Mouse (Mus musculus) ES-Bruce4 (cell line): Measurements from ENCODE around the gene Tfeb. TPM values are rescaled to one million over a fixed set of nuclear protein-coding genes. Genes with fewer than 3 reads are reported as not detected.

Source experiments
- H3K27ac ChIP-seq: 2 replicates; pipeline ENCODE4 v1.5.1; 2012; ENCODE audit warnings: low read length, inconsistent platforms; ENCODE audit not compliant: insufficient read depth
- H3K27me3 ChIP-seq: 2 replicates; pipeline ENCODE4 v1.6.1; 2012; ENCODE audit warnings: mild to moderate bottlenecking, low read length, inconsistent platforms; ENCODE audit not compliant: control insufficient read depth, poor library complexity, insufficient read depth, severe bottlenecking
- H3K36me3 ChIP-seq: 2 replicates; pipeline ENCODE4 v1.6.1; 2012; ENCODE audit warnings: inconsistent platforms, mild to moderate bottlenecking, low read length, moderate library complexity; ENCODE audit not compliant: control insufficient read depth, poor library complexity, insufficient read depth, severe bottlenecking
- H3K4me1 ChIP-seq: one replicate; pipeline ENCODE4 v1.8.1; 2011; ENCODE audit warnings: low read length; ENCODE audit not compliant: control insufficient read depth, insufficient read depth
- H3K4me3 ChIP-seq: 2 replicates; pipeline ENCODE4 v1.5.1; 2011; ENCODE audit warnings: low read depth, mild to moderate bottlenecking, low read length
- H3K9ac ChIP-seq: 2 replicates; pipeline ENCODE4 v1.6.1; 2012; ENCODE audit warnings: low read depth, mild to moderate bottlenecking, inconsistent platforms; ENCODE audit not compliant: poor library complexity, severe bottlenecking
- H3K9me3 ChIP-seq: replicated peaks from 2 replicates; pipeline ENCODE4 v1.6.1; 2012; ENCODE audit warnings: mild to moderate bottlenecking, low read length, inconsistent platforms; ENCODE audit not compliant: control insufficient read depth, poor library complexity, insufficient read depth, severe bottlenecking
- CTCF ChIP-seq: IDR thresholded peaks from one replicate; pipeline ENCODE4 v1.8.1; 2011; ENCODE audit warnings: low read depth, low read length
- EP300 ChIP-seq: IDR thresholded peaks from 2 replicates; pipeline ENCODE4 v1.6.1; 2011; ENCODE audit warnings: low read depth, low read length; ENCODE audit not compliant: insufficient read depth
- POLR2A ChIP-seq: IDR thresholded peaks from one replicate; pipeline ENCODE4 v1.8.1; 2011; ENCODE audit warnings: low read length; ENCODE audit not compliant: insufficient read depth
- polyA plus RNA-seq: library from polyadenylated mRNA; stranded (reverse); fragments of >200 nt; gene quantifications from 2 replicates; pipeline ENCODE4 v1.2.4, GENCODE M21; 2011; ENCODE audit warnings: low read depth; ENCODE audit not compliant: missing spikeins, insufficient read depth, insufficient read length

Gene Tfeb
- polyA plus RNA-seq, 1 experiment: 13.5 TPM

DNA sequence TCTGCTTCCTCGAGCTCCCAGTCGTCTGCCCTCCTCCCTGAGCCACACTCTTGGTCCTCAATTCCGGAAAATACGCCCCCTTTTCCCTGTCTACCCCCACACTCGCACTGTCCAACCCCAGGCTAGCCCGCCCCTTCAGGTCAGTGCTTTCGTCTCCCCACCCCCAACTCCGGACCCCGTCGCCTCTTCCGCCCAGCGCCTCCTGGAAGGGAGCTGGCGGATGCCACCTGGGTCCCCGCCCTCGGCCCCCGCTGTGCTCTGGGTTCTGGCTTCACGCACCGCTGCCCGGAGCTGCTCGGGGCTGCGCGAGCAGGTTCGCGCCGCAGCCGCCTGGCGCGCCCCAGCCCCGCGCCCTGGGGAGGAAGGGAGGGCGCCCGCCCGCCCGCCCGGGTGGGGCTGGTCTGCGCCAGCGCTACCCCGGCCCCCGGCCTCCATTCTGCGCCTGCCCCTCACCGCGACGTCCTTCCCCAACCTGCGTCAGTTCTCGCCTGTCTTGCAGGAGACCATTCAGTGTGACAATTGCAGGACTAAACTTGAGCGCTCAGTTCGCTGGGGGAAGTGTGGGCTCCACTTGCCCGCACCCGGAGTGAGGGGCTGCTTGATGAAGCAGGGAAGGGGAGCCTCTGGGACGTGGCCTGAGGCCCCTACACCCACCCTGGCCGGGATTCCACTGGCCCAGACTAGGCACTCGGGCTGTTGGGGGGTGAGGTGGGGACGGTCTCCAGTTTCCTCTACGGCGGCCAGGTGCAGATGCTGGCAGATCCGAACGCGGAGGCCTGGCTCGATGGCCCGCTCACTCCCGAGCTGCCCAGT is 1.4 kb downstream of the Tfeb start:
- Histone ChIP-seq H3K9ac (peak overlapping the region; percentile 81), H3K27me3 (no peaks in the 10 kb centered on the region), H3K4me3 (peak overlapping the region; percentile 74), H3K36me3 (no peaks in the 10 kb centered on the region), H3K27ac (peak overlapping the region; percentile 72), H3K4me1 (peaks cover 6% of the 10 kb centered on the region), H3K9me3 (no peaks in the 10 kb centered on the region)
- TF ChIP-seq POLR2A (no peak), EP300 (no peak), CTCF (no peak)

DNA sequence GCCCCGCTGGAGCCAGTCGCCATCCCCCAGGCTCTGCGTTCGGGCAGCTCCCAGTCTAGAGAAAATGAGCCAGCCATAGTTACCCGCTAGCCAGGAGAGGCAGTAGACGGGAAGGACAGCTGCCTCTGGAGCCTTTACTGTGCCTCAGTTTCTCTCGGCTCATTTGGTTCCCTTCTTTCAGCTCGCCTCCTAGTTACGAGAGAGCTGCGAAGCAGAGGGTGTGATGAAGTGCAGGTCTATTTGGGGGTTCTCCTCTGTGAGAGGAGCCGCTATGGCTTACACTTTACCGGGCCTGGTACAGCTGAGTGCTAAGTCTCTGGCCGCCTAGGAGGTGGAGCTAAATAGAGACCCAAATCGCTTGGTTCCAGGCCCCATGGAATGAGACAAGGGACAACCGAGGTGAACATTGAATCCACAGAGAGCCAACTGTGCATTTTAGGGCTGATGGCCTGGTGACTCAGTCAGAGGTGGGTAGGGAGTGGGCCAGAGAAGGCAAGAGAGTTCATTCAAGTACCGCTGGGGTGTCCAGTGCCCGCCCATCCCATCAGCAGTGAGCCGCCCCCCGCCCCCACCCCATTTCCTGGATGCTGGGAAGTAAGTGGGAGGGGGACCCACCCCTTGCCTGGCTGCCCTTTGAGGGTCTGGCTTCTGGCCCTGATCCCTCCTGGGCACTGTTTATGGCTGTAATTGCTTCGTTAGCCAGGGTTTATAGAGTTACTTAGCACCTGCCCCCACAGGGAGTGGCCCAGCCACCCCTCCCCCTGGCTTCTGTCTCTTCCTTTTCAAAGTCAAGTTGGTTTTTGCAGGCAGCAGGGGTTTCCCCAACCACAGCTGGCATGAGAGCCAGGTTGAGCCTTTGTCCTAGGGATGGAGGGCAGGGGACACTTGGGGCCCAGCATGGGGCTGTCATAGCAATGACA is 2.3 kb downstream of the Tfeb start:
- Histone ChIP-seq H3K9ac (peak overlapping the region; percentile 81), H3K36me3 (no peaks in the 10 kb centered on the region), H3K27ac (peak overlapping the region; percentile 84), H3K4me1 (peaks cover 7% of the 10 kb centered on the region), H3K9me3 (no peaks in the 10 kb centered on the region), H3K27me3 (no peaks in the 10 kb centered on the region), H3K4me3 (peak overlapping the region; percentile 74)
- no peak for TF ChIP-seq CTCF
- TF ChIP-seq POLR2A: peak; percentile 43
- peak; percentile 78 for TF ChIP-seq EP300

DNA sequence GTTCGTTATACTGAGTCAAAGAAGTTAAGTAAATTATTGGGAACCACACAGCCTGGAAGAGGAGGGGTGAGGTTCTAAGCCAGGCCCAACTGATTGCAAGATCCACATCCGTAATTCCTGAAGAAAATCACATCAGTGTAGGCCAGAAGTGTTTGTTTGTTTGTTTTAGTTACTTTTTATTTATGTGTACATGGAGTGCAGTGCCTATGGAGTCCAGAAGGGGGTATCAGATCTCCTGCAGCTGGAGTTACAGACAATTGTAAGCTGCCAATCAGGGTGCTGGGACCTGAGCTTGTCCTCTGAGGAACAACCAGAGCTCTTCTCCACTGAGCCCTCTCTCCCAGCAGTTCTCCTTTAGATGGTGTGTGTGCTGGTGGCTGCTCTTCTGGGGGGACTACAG is 3.4 kb downstream of the Tfeb start:
- no peaks in the 10 kb centered on the region for H3K9me3 ChIP-seq
- no peak overlapping the region for H3K4me3 ChIP-seq
- H3K27me3 ChIP-seq: no peaks in the 10 kb centered on the region
- H3K27ac ChIP-seq: peak overlapping the region; percentile 84; the same call in 1 of the 2 replicates
- TF ChIP-seq EP300: no peak
- peak; percentile 12 for TF ChIP-seq CTCF
- H3K9ac ChIP-seq: no peak overlapping the region
- H3K36me3 ChIP-seq: no peaks in the 10 kb centered on the region
- H3K4me1 ChIP-seq: peaks cover 7% of the 10 kb centered on the region

DNA sequence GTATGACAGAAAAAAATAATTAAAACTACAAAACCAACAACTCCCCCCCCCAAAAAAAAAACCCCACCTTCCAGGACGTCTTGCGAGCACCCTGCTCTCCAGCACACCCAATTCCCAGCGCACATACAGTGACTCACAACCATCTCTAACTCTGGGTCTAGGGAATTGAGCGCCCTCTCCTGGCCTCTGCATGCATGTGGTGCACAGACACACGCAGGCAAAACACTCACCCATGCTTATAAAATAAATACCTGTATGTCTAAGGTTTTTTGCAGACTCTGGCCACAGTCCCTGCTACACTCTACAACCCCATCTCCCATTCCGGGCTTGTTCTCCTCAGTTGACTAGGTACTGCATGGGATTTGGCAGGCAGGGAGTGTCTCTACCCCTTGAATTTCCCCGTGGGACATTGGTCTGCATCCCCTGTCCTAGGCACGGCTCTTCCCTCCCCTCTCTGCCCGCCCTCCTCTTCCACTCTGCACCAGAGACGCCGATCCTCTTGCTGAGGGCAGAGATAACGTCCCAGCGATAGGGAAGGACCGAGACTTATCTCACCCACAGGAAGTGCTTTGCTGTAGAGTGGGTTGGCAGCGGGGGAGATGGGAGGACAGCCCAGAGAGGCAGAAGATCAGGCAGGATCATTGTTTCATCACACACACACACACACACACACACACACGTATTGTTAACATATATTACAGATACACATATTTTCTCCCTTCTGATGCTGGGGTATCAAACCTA is 6.3 kb downstream of the Tfeb start:
- Histone ChIP-seq H3K27me3 (no peaks in the 10 kb centered on the region), H3K9me3 (no peaks in the 10 kb centered on the region), H3K4me3 (no peak overlapping the region), H3K27ac (no peak overlapping the region), H3K9ac (no peak overlapping the region), H3K4me1 (peaks cover 6% of the 10 kb centered on the region), H3K36me3 (no peaks in the 10 kb centered on the region)
- TF ChIP-seq CTCF (peak; percentile 76), POLR2A (no peak)

- H3K4me1 ChIP-seq: peaks cover 6% of the 10 kb centered on the region
- no peaks in the 10 kb centered on the region for H3K27me3 ChIP-seq
- no peaks in the 10 kb centered on the region for H3K9me3 ChIP-seq
- TF ChIP-seq POLR2A (no peak), CTCF (no peak), EP300 (no peak)
- H3K9ac ChIP-seq: no peak overlapping the region
- H3K36me3 ChIP-seq: no peaks in the 10 kb centered on the region
- H3K4me3 ChIP-seq: no peak overlapping the region
- no peak overlapping the region for H3K27ac ChIP-seq
Observed at GRCm38 (mm10) chr17:47744086-47744485, 7.3 kb downstream of the Tfeb start.
